Mouse (Mus musculus): ENCODE results near the gene Galk1.

The Galk1 gene

DNA sequence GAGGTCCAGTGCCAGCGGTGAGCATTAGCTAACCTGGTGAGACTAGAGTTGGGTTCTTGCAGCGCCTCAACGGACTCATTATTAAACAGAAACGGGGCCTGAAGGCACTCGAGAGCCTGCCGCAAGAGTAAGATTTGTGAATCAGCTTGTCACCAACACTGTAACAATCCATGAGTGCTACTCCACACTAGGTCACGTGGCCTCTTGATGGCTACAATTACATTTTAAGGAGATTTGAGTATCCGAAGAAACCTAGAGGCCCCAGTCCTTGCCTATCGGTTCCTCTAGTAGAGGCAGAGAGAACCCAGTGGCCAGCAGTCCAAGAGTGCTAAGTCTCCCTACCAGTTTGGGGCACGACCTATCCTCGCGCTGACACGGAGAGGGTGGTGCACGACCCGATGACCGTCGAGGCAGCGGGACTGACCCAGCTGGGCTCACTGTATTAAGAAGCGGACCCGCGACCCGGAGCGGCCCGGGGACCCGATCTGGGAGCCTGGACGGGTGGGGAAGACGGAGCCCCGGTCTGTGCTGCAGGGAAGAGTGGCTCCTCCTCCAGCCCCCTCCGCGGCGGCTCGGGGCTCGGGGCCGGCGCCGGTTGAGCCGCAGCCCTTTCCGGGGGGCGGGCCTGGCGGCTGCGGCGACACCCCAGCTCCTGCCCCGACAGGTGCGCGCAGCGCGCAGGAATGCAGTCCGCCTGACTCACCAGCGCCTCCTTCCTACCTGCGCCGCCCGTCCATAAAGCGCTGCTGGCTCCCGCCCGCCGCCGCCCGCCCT lies 38.0 kb downstream of the Galk1 start, which contains the start of gene Itgb4:
TSS of gene Itgb4 (plus strand) at position 401 of the 774 bp plus-strand sequence.
- DNase-seq (ENCODE audit: low spot score) = no peak

GRCm38 (mm10) chr11:115971016-115971415 lies 41.5 kb downstream of the Galk1 start:
- no peak for DNase-seq (ENCODE audit: low spot score)

DNA sequence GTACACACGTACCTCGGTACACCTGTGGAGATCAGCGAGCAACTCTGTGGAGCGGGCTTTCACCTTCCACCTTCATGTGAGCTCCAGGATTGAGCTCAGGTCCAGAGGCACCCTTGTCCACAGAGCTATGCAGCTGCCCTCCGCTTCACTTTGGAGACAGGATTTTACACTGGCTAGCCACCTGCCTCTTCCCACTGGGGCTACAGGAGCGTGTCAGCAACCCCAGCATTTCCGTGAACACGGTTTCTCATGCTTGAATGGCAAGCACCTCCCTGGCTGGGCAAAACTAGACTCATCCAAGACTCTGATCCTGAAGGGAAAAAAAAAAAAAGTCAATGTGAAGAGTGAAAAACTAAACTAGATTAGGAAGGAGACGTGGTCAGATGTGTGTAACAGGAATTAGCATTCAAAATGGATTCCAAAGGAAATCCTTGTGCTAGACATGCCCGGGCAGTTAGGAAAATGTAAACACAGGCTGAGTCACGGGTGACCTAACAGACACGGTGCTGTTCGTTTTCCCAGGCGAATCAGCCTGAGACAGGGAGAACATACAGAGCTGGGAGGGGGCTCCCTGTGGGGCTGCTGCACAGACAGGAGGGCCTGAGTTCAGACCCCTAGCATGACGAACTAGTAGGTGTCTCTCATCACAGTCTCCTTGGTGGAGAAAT lies 42.4 kb downstream of the Galk1 start:
- DNase-seq (ENCODE audit: low spot score) = no peak

DNA sequence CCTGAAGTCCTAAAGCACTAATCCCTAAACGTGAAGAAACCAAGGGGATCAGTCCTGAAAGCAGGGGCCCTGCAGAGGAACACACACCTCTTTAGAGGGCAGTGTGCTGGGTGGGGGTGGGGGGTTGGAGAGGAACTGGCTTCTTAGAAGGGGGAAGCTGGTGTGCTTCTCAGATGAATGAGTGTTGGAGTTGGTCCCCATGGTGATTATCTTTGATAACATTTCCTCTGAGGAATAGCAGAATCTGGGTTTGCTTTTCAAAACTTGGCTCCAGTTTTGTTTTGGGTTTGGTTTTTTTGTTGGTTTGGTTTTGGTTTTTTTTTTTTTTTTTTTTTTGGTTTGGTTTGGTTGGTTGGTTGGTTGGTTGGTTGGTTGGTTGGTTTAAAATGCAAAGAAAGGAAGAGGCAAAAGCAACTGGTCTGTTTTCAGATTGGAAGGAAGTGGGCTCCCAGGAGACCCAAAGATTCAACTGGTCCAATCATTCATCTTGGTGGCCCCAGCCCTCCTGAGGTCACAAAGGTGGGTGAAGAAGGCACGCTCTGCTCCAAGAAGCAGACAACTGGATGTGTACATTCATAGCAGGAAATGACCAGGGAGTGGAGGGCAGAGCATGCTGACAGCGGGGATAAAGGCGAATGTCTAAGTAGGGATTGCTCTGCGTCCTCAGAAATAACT lies 43.7 kb downstream of the Galk1 start:
- DNase-seq (ENCODE audit: low spot score) = no peak

- DNase-seq (ENCODE audit: low spot score) = no peak
Measured at GRCm38 (mm10) chr11:115964977-115965604, 47.4 kb downstream of the Galk1 start.

DNA sequence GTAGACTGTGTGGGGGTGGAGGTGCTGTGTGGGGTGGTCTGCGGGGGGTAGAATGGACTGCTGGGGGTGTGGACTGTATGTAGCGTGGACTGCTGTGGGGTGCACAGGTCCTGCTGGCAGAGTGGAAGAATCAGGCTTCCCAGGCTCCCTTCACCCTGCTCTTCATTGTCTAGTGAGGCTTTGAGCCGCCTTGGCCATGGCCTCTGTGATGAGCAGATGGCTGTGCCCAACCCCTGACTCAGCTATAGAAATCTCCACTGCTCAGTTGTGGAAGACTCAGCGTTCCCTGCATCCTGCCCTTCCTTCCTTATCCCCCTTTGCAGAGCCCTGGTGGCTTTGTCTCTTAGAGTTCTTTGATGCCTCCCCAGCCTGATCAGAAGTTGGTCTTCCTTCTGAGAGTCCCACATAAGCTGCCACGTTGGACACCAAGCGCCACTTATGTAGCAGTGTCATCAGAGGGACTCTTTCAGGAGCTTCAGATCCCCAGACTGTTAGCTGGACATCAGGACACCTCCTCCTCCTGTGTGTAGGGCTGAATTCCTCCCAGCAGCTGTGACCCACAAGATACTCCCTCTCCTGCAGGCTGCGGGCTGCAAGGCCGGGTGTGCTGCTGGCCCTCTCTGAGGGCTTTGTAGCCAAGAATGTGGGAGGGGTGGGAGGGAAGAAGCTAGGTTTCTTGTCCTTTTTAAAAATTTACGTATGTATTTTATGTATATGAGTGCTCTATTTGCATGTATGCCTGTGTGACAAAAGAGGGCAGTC lies 49.7 kb downstream of the Galk1 start:
- no peak for DNase-seq (ENCODE audit: low spot score)

- DNase-seq (ENCODE audit: low spot score) = no peak
Measured at GRCm38 (mm10) chr11:115959018-115959417, 53.5 kb downstream of the Galk1 start.
